Mouse (Mus musculus) limb, embryonic 15.5 days (tissue): Measurements from ENCODE around the gene Klhdc9. TPM values are rescaled to one million over a fixed set of nuclear protein-coding genes. Genes with fewer than 3 reads are reported as not detected.
"Not testable (repeated sequence)": the region's sequence is repeated elsewhere in the genome, so short reads cannot be mapped to it uniquely, and the experiment has no call there.

Source experiments
- ATAC-seq: fragments of 200-750 bp; cut with Nextera tagmentation; 2 replicates; pipeline ENCODE4 v1.8.0; 2017; ENCODE audit warnings: low read depth, moderate TSS enrichment; ENCODE audit not compliant: insufficient number of reproducible peaks, low FRiP score, low TSS enrichment
- H3K27ac ChIP-seq: fragments of 300-500 bp; sonication (generic); 2 replicates; pipeline ENCODE4 v1.5.1; 2015; ENCODE audit warnings: moderate library complexity, mild to moderate bottlenecking, inconsistent platforms
- H3K27me3 ChIP-seq: fragments of 300-500 bp; sonication (generic); 2 replicates; pipeline ENCODE4 v1.6.1; 2015; ENCODE audit warnings: inconsistent platforms
- H3K36me3 ChIP-seq: fragments of 300-500 bp; sonication (generic); 2 replicates; pipeline ENCODE4 v1.6.1; 2015; ENCODE audit warnings: inconsistent platforms
- H3K4me1 ChIP-seq: fragments of 300-500 bp; sonication (generic); 2 replicates; pipeline ENCODE4 v1.6.1; 2015; ENCODE audit warnings: inconsistent platforms
- H3K4me2 ChIP-seq: fragments of 300-500 bp; sonication (generic); 2 replicates; pipeline ENCODE4 v1.6.1; 2015; ENCODE audit warnings: mild to moderate bottlenecking, inconsistent platforms
- H3K4me3 ChIP-seq: fragments of 300-500 bp; sonication (generic); 2 replicates; pipeline ENCODE4 v1.5.1; 2015; ENCODE audit warnings: mild to moderate bottlenecking, inconsistent platforms
- H3K9ac ChIP-seq: fragments of 300-500 bp; sonication (generic); 2 replicates; pipeline ENCODE4 v1.6.1; 2015; ENCODE audit warnings: inconsistent platforms
- H3K9me3 ChIP-seq: fragments of 300-500 bp; sonication (generic); 2 replicates; pipeline ENCODE4 v1.6.1; 2016; ENCODE audit warnings: inconsistent platforms
- WGBS: fragments of 180-500 bp; shearing (Covaris S2); methylation state at CpG from one replicate; pipeline ENCODE4 v1.1.7; 2015; 5-methylcytosine and 5-hydroxymethylcytosine counted together
- polyA plus RNA-seq: library from polyadenylated mRNA; unstranded; fragments of >200 nt; fragmentation: Nextera tagmentation; extraction: Ambion mirVana; gene quantifications from 2 replicates; pipeline ENCODE4 v1.2.1, GENCODE M21; 2015

Klhdc9 gene
- polyA plus RNA-seq, 1 experiment from 2014 or later = 1.5 TPM

DNA sequence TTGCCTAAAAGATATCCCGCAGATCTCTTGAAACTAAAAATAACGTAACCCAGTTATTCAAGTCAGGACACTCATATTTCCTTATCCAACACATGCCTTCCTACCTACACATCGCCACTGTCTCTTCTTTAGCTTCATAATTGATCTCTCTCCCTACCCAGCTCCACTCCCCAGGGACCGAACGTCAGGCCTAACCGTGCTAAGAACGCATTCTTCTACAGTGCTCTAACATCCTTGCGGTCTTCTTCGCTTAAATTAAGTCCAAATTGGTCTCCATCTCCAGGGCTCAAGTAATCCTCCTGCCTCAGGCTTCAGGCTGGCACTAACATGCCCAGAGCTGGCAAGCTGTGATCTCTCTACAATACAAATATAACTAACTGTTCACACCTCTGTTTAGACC is 32.4 kb downstream of the Klhdc9 start:
- H3K4me3 ChIP-seq = peak overlapping the region; percentile 83
- ATAC-seq = no peak
- no peaks in the 10 kb centered on the region for H3K27me3 ChIP-seq
- no peaks in the 10 kb centered on the region for H3K9me3 ChIP-seq
- H3K36me3 ChIP-seq = peaks cover 10% of the 10 kb centered on the region; the same call in 1 of the 2 replicates
- 24% methylated on average over 9 of the region's 9 CpGs for WGBS
- H3K9ac ChIP-seq = peak overlapping the region; percentile 92
- H3K27ac ChIP-seq = peak overlapping the region; percentile 99
- peaks cover 32% of the 10 kb centered on the region for H3K4me1 ChIP-seq
- peak overlapping the region; percentile 66 for H3K4me2 ChIP-seq

DNA sequence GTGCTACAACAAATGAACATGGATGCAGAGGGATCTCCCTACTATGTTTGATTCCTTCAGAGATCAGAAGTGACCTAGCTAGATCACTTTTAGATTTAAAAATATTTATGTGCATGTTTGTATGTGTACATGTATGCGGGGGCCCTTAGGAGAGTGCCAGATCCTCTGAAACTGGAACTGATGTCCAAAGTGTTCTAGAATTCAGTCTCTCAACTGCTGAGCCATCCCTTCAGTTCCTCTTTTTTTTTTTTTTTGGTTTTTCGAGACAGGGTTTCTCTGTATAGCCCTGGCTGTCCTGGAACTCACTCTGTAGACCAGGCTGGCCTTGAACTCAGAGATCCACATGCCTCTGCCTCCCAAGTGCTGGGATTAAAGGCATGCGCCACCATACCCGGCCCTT is 34.0 kb downstream of the Klhdc9 start:
- ATAC-seq, H3K27me3 ChIP-seq, H3K4me2 ChIP-seq, H3K4me3 ChIP-seq, H3K27ac ChIP-seq, H3K36me3 ChIP-seq, H3K9ac ChIP-seq, H3K9me3 ChIP-seq: not testable (repeated sequence)
- H3K4me1 ChIP-seq = peaks cover 28% of the 10 kb centered on the region
- WGBS = 89% methylated on average over 4 of the region's 4 CpGs

DNA sequence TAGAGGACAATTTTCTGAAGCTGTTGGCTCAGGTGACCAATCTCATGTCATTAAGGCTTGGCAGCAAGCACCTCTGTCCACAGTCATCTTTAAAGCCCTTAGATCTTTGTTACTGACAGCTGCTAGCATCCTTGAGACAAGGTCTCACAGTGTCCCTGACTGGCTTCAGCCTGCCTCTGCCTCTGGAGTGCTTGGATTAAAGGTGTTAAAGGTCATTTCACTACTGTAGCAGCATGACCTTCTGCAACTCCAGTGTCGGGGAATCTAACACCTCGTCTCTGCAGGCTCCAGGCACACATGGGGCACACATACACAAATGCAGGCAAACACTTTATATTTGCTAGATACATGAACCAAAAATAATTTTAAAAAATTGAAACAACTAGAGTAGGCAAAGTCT is 35.0 kb downstream of the Klhdc9 start:
- no peak overlapping the region for H3K4me2 ChIP-seq

DNA sequence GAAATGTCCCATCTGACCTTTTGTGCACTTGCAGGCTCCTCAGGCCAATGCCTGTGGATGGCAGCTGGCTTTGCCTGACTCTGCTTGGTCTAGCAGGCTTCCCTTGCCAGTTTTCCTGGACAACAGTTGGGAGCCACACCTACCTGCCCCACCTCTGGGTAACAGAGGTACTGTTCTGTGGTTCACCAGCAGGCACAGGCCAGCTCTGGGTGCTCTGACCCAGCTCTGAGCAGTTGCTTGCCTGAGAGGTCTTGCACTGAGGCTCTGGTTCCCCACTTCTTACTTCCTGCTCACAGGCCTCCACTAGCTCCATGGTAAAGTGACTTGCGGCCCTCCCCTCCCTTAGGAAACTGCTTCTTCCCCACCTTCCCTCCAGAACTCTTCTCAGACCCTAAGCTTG is 38.6 kb downstream of the Klhdc9 start:
- Histone ChIP-seq H3K9me3 (no peaks in the 10 kb centered on the region), H3K4me2 (no peak overlapping the region), H3K27me3 (no peaks in the 10 kb centered on the region), H3K4me1 (peaks cover 3% of the 10 kb centered on the region; the same call in 1 of the 2 replicates), H3K4me3 (no peak overlapping the region), H3K36me3 (0 out of 2 replicates have a peak, but pooled peaks cover 4% of the 10 kb centered on the region), H3K27ac (no peak overlapping the region), H3K9ac (no peak overlapping the region)
- no peak for ATAC-seq
- 83% methylated on average over 1 of the region's 1 CpGs for WGBS

More for the DNA sequence above, 35.0 kb downstream of the Klhdc9 start:
- H3K4me3 ChIP-seq = no peak overlapping the region
- H3K9ac ChIP-seq = no peak overlapping the region
- H3K9me3 ChIP-seq = no peaks in the 10 kb centered on the region
- H3K4me1 ChIP-seq = peaks cover 19% of the 10 kb centered on the region
- H3K27me3 ChIP-seq = no peaks in the 10 kb centered on the region
- WGBS = 70% methylated on average over 2 of the region's 2 CpGs
- H3K36me3 ChIP-seq = 0 out of 2 replicates have a peak, but pooled peaks cover 4% of the 10 kb centered on the region
- no peak for ATAC-seq
- no peak overlapping the region for H3K27ac ChIP-seq

DNA sequence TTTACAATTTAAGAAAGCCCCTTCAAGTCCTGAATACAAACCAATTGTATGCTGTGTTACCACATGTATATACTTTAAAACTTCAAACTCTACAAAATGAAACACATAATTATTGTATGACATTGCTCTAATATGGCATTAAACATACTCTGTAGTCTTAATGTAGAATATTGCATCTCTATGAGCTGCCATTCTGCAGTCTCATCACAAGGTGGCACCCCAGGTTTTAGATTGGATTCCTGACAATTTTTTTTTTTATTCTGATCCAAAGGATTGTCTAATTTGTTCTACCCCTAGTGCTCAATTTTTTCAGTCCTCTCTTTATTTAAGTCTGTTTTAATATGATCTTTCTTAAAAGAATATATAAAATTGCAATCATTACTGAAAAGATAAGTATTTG is 39.2 kb downstream of the Klhdc9 start:
- Histone ChIP-seq H3K4me1 (peaks cover 3% of the 10 kb centered on the region; the same call in 1 of the 2 replicates), H3K9ac (no peak overlapping the region)

DNA sequence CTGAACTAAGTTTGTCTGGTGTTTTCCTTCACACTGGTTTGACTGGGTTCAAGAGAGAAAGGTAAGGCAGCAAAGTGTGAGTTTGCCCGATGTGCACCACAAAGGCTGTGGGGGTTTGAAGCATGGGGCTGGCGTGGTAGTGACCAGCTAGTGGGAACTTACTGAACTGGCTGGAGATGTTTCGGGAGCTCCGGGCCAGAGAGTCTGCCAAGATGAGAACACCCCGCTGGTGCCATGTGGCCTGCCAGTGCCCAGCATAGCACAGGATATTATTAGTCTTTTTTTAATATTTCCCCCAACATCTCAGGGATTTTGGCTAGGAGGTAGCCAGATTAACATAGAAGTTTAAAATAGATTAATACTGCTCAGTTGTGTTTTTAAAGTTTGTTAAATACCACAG is 40.4 kb downstream of the Klhdc9 start:
- H3K4me2 ChIP-seq = no peak overlapping the region
- no peak overlapping the region for H3K4me3 ChIP-seq
- 0 out of 2 replicates have a peak, but pooled peaks cover 4% of the 10 kb centered on the region for H3K36me3 ChIP-seq
- no peak overlapping the region for H3K9ac ChIP-seq
- 23% methylated on average over 5 of the region's 5 CpGs for WGBS
- H3K4me1 ChIP-seq = no peaks in the 10 kb centered on the region; the same call in 1 of the 2 replicates
- no peak overlapping the region for H3K27ac ChIP-seq
- no peaks in the 10 kb centered on the region for H3K9me3 ChIP-seq
- H3K27me3 ChIP-seq = no peaks in the 10 kb centered on the region
- no peak for ATAC-seq

More for the DNA sequence above, 39.2 kb downstream of the Klhdc9 start:
- Histone ChIP-seq H3K27ac (no peak overlapping the region), H3K9me3 (no peaks in the 10 kb centered on the region), H3K27me3 (no peaks in the 10 kb centered on the region), H3K36me3 (0 out of 2 replicates have a peak, but pooled peaks cover 4% of the 10 kb centered on the region), H3K4me3 (no peak overlapping the region), H3K4me2 (no peak overlapping the region)
- ATAC-seq = no peak

DNA sequence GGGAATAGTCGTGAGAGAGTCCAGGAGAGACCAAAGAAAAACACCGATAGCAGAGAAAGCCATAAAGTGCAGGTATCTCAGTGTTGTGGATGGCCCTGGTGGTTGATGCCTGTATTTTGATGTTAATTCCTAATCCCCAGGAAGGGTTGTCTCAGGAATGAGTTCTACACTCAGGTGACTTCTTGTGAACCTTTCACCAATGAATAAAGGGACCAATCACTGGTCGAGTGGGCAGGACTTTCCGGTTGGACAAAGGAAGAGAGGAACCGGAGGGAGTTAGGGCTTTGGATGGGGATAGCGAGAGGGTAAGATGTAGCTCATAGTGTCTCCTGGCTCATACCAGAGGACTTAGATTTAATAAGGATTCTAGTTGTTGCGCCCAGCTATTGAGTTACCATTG is 40.9 kb downstream of the Klhdc9 start:
- no peak overlapping the region for H3K4me2 ChIP-seq
- no peak overlapping the region for H3K9ac ChIP-seq
- H3K27ac ChIP-seq = no peak overlapping the region
- H3K9me3 ChIP-seq = no peaks in the 10 kb centered on the region
- 0 out of 2 replicates have a peak, but pooled peaks cover under 1% of the 10 kb centered on the region for H3K36me3 ChIP-seq
- 25% methylated on average over 7 of the region's 7 CpGs for WGBS
- H3K27me3 ChIP-seq = no peaks in the 10 kb centered on the region
- no peak overlapping the region for H3K4me3 ChIP-seq
- ATAC-seq = no peak
- no peaks in the 10 kb centered on the region; the same call in 1 of the 2 replicates for H3K4me1 ChIP-seq

DNA sequence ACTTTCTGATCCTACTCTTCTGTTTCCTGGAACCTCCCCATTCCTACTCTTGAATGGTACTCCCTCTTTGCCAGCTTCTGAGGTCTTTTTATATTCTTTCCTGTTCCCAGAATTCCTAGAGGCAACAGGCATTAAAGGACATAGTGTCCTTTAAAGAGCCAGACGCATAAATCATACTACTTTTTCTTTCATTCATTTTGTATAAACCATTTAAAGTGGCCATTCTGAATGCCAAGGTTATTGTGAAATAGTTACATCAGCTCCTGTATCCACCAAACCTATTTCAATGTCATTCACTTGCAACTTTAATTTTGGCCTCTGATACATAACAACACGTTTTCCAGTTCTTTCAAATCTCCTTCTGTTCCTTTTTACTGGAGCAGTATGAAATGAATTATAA is 51.3 kb downstream of the Klhdc9 start:
- Histone ChIP-seq H3K9ac (no peak overlapping the region), H3K4me3 (no peak overlapping the region)
- ATAC-seq = no peak

More for the DNA sequence above, 51.3 kb downstream of the Klhdc9 start:
- H3K27me3 ChIP-seq = no peaks in the 10 kb centered on the region
- no peaks in the 10 kb centered on the region for H3K36me3 ChIP-seq
- 62% methylated on average over 2 of the region's 2 CpGs for WGBS
- H3K9me3 ChIP-seq = no peaks in the 10 kb centered on the region
- H3K4me1 ChIP-seq = no peaks in the 10 kb centered on the region
- H3K27ac ChIP-seq = no peak overlapping the region
- H3K4me2 ChIP-seq = no peak overlapping the region

Other genes with a start within 250 kb of the Klhdc9 start
- gene Cfap126, start 246.9 kb downstream of the Klhdc9 start, polyA plus RNA-seq = 1.1 and 2.2 TPM in 2 replicates
- gene Sdhc, start 210.2 kb downstream of the Klhdc9 start, polyA plus RNA-seq = 235 and 256 TPM in 2 replicates
- 6.8 and 9.3 TPM in 2 replicates for gene Mpz, start 210.1 kb downstream of the Klhdc9 start, polyA plus RNA-seq
- 5.8 and 7.1 TPM in 2 replicates for gene Pcp4l1, start 164.5 kb downstream of the Klhdc9 start, polyA plus RNA-seq
- 0.11 and 0.33 TPM in 2 replicates for gene Nr1i3, start 146.8 kb downstream of the Klhdc9 start, polyA plus RNA-seq
- gene Tomm40l, start 138.3 kb downstream of the Klhdc9 start, polyA plus RNA-seq = 29.8 and 32.7 TPM in 2 replicates
- gene Apoa2, start 135.7 kb downstream of the Klhdc9 start, polyA plus RNA-seq = 3.6 and 17.5 TPM in 2 replicates
- gene Fcer1g, start 126.4 kb downstream of the Klhdc9 start, polyA plus RNA-seq = 94.7 and 98.6 TPM in 2 replicates
- 17.6 and 19.4 TPM in 2 replicates for gene Adamts4, start 110.4 kb downstream of the Klhdc9 start, polyA plus RNA-seq
- 217 and 252 TPM in 2 replicates for gene Ndufs2, start 109.4 kb downstream of the Klhdc9 start, polyA plus RNA-seq
- gene B4galt3, start 90.5 kb downstream of the Klhdc9 start, polyA plus RNA-seq = 63.2 and 69.1 TPM in 2 replicates
- 44.7 and 49.5 TPM in 2 replicates for gene Ppox, start 79.6 kb downstream of the Klhdc9 start, polyA plus RNA-seq
- 81.5 and 83.1 TPM in 2 replicates for gene Usp21, start 72.8 kb downstream of the Klhdc9 start, polyA plus RNA-seq
- 113 and 116 TPM in 2 replicates for gene Ufc1, start 65.8 kb downstream of the Klhdc9 start, polyA plus RNA-seq
- gene Dedd, start 31.7 kb downstream of the Klhdc9 start, polyA plus RNA-seq = 52.2 and 56.9 TPM in 2 replicates
- gene Nit1, start 15.2 kb downstream of the Klhdc9 start, polyA plus RNA-seq = 38.8 and 38.9 TPM in 2 replicates
- gene Pfdn2, start 15.1 kb downstream of the Klhdc9 start, polyA plus RNA-seq = 93.0 and 95.1 TPM in 2 replicates
- gene Nectin4, start 9.3 kb upstream of the Klhdc9 start, polyA plus RNA-seq = 56.3 and 61.5 TPM in 2 replicates
- 2.9 and 3.2 TPM in 2 replicates for gene Arhgap30, start 28.2 kb upstream of the Klhdc9 start, polyA plus RNA-seq
- 71.1 and 75.8 TPM in 2 replicates for gene Usf1, start 50.5 kb upstream of the Klhdc9 start, polyA plus RNA-seq
- 5.2 and 8.5 TPM in 2 replicates for gene Tstd1, start 58.1 kb upstream of the Klhdc9 start, polyA plus RNA-seq
- 68.3 and 70.6 TPM in 2 replicates for gene F11r, start 76.7 kb upstream of the Klhdc9 start, polyA plus RNA-seq
- 17.3 and 21.1 TPM in 2 replicates for gene Alyref2, start 142.7 kb upstream of the Klhdc9 start, polyA plus RNA-seq
- not detected in 2 replicates for gene Itln1, start 174.5 kb upstream of the Klhdc9 start, polyA plus RNA-seq
- 0.08 and 0.12 TPM in 2 replicates for gene Cd244a, start 198.4 kb upstream of the Klhdc9 start, polyA plus RNA-seq
- 0.73 TPM in 2 replicates for gene Ly9, start 246.6 kb upstream of the Klhdc9 start, polyA plus RNA-seq